ENCODE assay signal across 14 mouse cellular contexts in the genomic region with DNA sequence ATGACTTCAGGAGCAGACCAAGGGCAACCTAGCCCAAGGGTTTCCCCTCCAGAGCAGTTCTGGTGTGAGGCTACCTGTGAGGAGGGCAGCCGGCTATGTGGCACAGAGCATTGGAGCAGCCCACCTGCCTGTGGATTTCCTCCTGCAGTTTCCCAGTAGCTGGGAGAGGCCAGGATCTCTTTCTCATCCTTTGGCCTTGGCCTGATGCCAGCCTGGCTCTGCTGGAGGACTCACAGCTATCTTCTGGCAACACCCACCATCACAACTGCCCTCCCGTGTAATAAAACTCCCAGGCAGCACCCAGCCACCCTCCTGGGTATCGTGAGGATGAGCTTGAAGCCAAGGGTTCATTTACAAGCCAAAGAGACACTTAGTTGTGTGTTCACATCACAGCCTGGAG. TPM values are rescaled to one million over a fixed set of nuclear protein-coding genes. Genes with fewer than 3 reads are reported as not detected.
DNase-seq lines count a peak whose midpoint lies in the region; ATAC-seq and TF ChIP-seq lines count a peak whose summit lies in the region.
"Had no signal": no experiment of that assay in that cellular context is flagged by ENCODE, and none has a peak within 500 bp of the region (broad histone marks: within the 10 kb centered on the region; RNA-seq: fewer than 3 reads in every experiment).

No protein-coding gene starts in this region.

- no peaks in the 10 kb centered on the region for H3K9me3 ChIP-seq in liver, postnatal 0 days (ENCODE audit: low read length)
- H3K9me3 ChIP-seq in hindbrain, postnatal 0 days (ENCODE audit: low read length): no peaks in the 10 kb centered on the region
- H3K9me3 ChIP-seq: limb, embryonic 10.5 days; stomach, embryonic 15.5 days had no signal

- H3K9ac ChIP-seq in liver, postnatal 0 days (replicated peaks): no peak overlapping the region
- no peak overlapping the region for H3K9ac ChIP-seq in hindbrain, postnatal 0 days (replicated peaks; ENCODE audit: low read length)
- H3K9ac ChIP-seq: stomach, embryonic 15.5 days had no signal

- intact Hi-C loops in heart, postnatal 25 days (cut with DNase I): no loop called here

- no peak for ATAC-seq in liver, postnatal 0 days
- no peak for ATAC-seq in hindbrain, postnatal 0 days

- no peak overlapping the region for H3K27ac ChIP-seq in liver, postnatal 0 days (ENCODE audit: low read depth)
- no peak overlapping the region for H3K27ac ChIP-seq in hindbrain, postnatal 0 days
- H3K27ac ChIP-seq: limb, embryonic 10.5 days; stomach, embryonic 15.5 days had no signal

- no peaks in the 10 kb centered on the region for H3K36me3 ChIP-seq in liver, postnatal 0 days (replicated peaks; ENCODE audit: insufficient read depth, low read length)
- no peaks in the 10 kb centered on the region for H3K36me3 ChIP-seq in hindbrain, postnatal 0 days (ENCODE audit: insufficient read depth, low read length)
- H3K36me3 ChIP-seq: limb, embryonic 10.5 days; stomach, embryonic 15.5 days had no signal

- no peak overlapping the region for H3K4me3 ChIP-seq in liver, postnatal 0 days (ENCODE audit: low read depth, low read length)
- H3K4me3 ChIP-seq in hindbrain, postnatal 0 days (ENCODE audit: low read length): no peak overlapping the region
- H3K4me3 ChIP-seq: limb, embryonic 10.5 days; stomach, embryonic 15.5 days had no signal

- no peaks in the 10 kb centered on the region for H3K27me3 ChIP-seq in liver, postnatal 0 days (ENCODE audit: insufficient read depth, low read length)
- no peaks in the 10 kb centered on the region for H3K27me3 ChIP-seq in hindbrain, postnatal 0 days (ENCODE audit: insufficient read depth, low read length)
- H3K27me3 ChIP-seq: stomach, embryonic 15.5 days had no signal

- peak; percentile 32 for DNase-seq in heart, postnatal 4 days
- DNase-seq in heart, postnatal 25 days (ENCODE audit: low spot score): no peak
- DNase-seq in ovary, postnatal 36 days (ENCODE audit: low spot score): peak; percentile 69
- no peak for DNase-seq in ovary, postnatal 10 days (ENCODE audit: low spot score)
- peak; percentile 58 to 59 for DNase-seq in cerebellum, postnatal 10 days
- no peak for DNase-seq in embryo, embryonic 9.5 days (ENCODE audit: extremely low spot score)
- DNase-seq in liver, postnatal 0 days: no peak
- DNase-seq in hindbrain, postnatal 0 days (ENCODE audit: low spot score): no peak
- DNase-seq: right cerebral cortex, postnatal 4 days; thymus, postnatal 4 days had no signal

- H3K4me1 ChIP-seq in liver, postnatal 0 days (ENCODE audit: insufficient read depth): peaks cover 2% of the 10 kb centered on the region; the same call in 1 of the 2 replicates
- H3K4me1 ChIP-seq in hindbrain, postnatal 0 days (ENCODE audit: insufficient read depth, low read length): peaks cover 7% of the 10 kb centered on the region; the same call in 1 of the 2 replicates
- H3K4me1 ChIP-seq: stomach, embryonic 15.5 days had no signal

- no peak for TF ChIP-seq EP300 in liver, postnatal 0 days (IDR thresholded peaks at IDR 0.05; ENCODE audit: low read depth)

- no peak overlapping the region for H3K4me2 ChIP-seq in liver, postnatal 0 days (ENCODE audit: low read depth, low read length)
- no peak overlapping the region for H3K4me2 ChIP-seq in hindbrain, postnatal 0 days (ENCODE audit: low read depth, low read length)
- H3K4me2 ChIP-seq: stomach, embryonic 15.5 days had no signal

- no peak for TF ChIP-seq CTCF in liver, postnatal 0 days (IDR thresholded peaks at IDR 0.05; ENCODE audit: low read depth)
- TF ChIP-seq CTCF in hindbrain, postnatal 0 days (IDR thresholded peaks at IDR 0.05; ENCODE audit: low read depth): no peak

- 63% methylated on average over 3 of the region's 3 CpGs for WGBS in liver, postnatal 0 days (ENCODE audit: insufficient replicate concordance)
- 70% methylated on average over 3 of the region's 3 CpGs for WGBS in hindbrain, postnatal 0 days

RNA-seq across cellular contexts. Expression of gene Car4, which starts 14.5 kb away (rescaled TPM):
- 10 to 100 TPM; 21.1 to 21.5 TPM for total RNA-seq in heart, postnatal 4 days (2021)
- 10 to 100 TPM; 32.8 to 47.4 TPM for total RNA-seq in heart, postnatal 25 days (2021)
- polyA plus RNA-seq in liver, postnatal 0 days (2015; fragmentation: Nextera tagmentation; extraction: Ambion mirVana): not detected in 2 replicates
- 0.93 and 2.0 TPM in 2 replicates for total RNA-seq in hindbrain, postnatal 0 days (2014; rRNA removed)
- 12.3 and 15.0 TPM in 2 replicates for polyA plus RNA-seq in hindbrain, postnatal 0 days (2015; fragmentation: Nextera tagmentation; extraction: Ambion mirVana)
- total RNA-seq: neutrophil, adult 5-6 weeks had no signal
- polyA plus RNA-seq: liver, embryonic 16.5 days had no signal

RNA-seq across cellular contexts. Expression of gene Znhit3, which starts 55.9 kb away (rescaled TPM):
- total RNA-seq in heart, postnatal 4 days (2021): 10 to 100 TPM; 13.4 to 13.7 TPM
- 10 to 100 TPM in 1 of 2 experiments, 1 to 10 TPM in 1; 7.6 to 10.2 TPM for total RNA-seq in heart, postnatal 25 days (2021)
- polyA plus RNA-seq in liver, postnatal 0 days (2015; fragmentation: Nextera tagmentation; extraction: Ambion mirVana): 20.1 and 21.8 TPM in 2 replicates
- 36.7 and 44.4 TPM in 2 replicates for total RNA-seq in hindbrain, postnatal 0 days (2014; rRNA removed)
- 85.9 and 89.3 TPM in 2 replicates for polyA plus RNA-seq in hindbrain, postnatal 0 days (2015; fragmentation: Nextera tagmentation; extraction: Ambion mirVana)

Comparison
In these comparisons a context has a peak if more than half of its experiments do, and no peak if none do; other contexts are left out.
1. DNase-seq: peak in heart, postnatal 4 days (single experiment), ovary, postnatal 36 days (single experiment) and cerebellum, postnatal 10 days (2 of 2); none in heart, postnatal 25 days (single experiment), ovary, postnatal 10 days (single experiment), embryo, embryonic 9.5 days (single experiment), liver, postnatal 0 days (single experiment) and hindbrain, postnatal 0 days (single experiment).